Mouse (Mus musculus): Measurements from ENCODE around the gene Exoc6b.
"Not testable (repeated sequence)": the region's sequence is repeated elsewhere in the genome, so short reads cannot be mapped to it uniquely, and the experiment has no call there.

The Exoc6b gene

GRCm38 (mm10) chr6:84641062-84641431 is 428.3 kb downstream of the Exoc6b start:
- in situ Hi-C loops (cut with MboI; ENCODE audit: low sequenced_read_pairs) = no loop called here

- in situ Hi-C loops (cut with MboI; ENCODE audit: low sequenced_read_pairs) = no loop called here
Measured at GRCm38 (mm10) chr6:84640324-84641061, 428.8 kb downstream of the Exoc6b start.

GRCm38 (mm10) chr6:84638206-84638605 is 431.1 kb downstream of the Exoc6b start:
- in situ Hi-C loops (cut with MboI; ENCODE audit: low sequenced_read_pairs) = no loop called here

- in situ Hi-C loops (cut with MboI; ENCODE audit: low sequenced_read_pairs) = no loop called here
Measured at GRCm38 (mm10) chr6:84631588-84631987, 437.7 kb downstream of the Exoc6b start.

- in situ Hi-C loops (cut with MboI; ENCODE audit: low sequenced_read_pairs) = no loop called here
Measured at GRCm38 (mm10) chr6:84630276-84630675, 439.0 kb downstream of the Exoc6b start.

- in situ Hi-C loops (cut with MboI; ENCODE audit: low sequenced_read_pairs) = no loop called here
Measured at GRCm38 (mm10) chr6:84628831-84629230, 440.5 kb downstream of the Exoc6b start.

- in situ Hi-C loops (cut with MboI; ENCODE audit: low sequenced_read_pairs) = no loop called here
Measured at GRCm38 (mm10) chr6:84626398-84626797, 442.9 kb downstream of the Exoc6b start.

GRCm38 (mm10) chr6:84619166-84619565 is 450.1 kb downstream of the Exoc6b start:
- in situ Hi-C loops (cut with MboI; ENCODE audit: low sequenced_read_pairs) = no loop called here

- in situ Hi-C loops (cut with MboI; ENCODE audit: low sequenced_read_pairs) = no loop called here
Measured at GRCm38 (mm10) chr6:84617051-84617450, 452.3 kb downstream of the Exoc6b start.

GRCm38 (mm10) chr6:84616586-84616985 is 452.7 kb downstream of the Exoc6b start:
- in situ Hi-C loops (cut with MboI; ENCODE audit: low sequenced_read_pairs) = no loop called here

GRCm38 (mm10) chr6:84613561-84613960 is 455.8 kb downstream of the Exoc6b start:
- in situ Hi-C loops (cut with MboI; ENCODE audit: low sequenced_read_pairs) = no loop called here

- in situ Hi-C loops (cut with MboI; ENCODE audit: low sequenced_read_pairs) = no loop called here
Measured at GRCm38 (mm10) chr6:84601136-84601889, 468.0 kb downstream of the Exoc6b start.

GRCm38 (mm10) chr6:84599296-84599695 is 470.0 kb downstream of the Exoc6b start:
- in situ Hi-C loops (cut with MboI; ENCODE audit: low sequenced_read_pairs) = not testable (repeated sequence)

GRCm38 (mm10) chr6:84598725-84599124 is 470.6 kb downstream of the Exoc6b start:
- in situ Hi-C loops (cut with MboI; ENCODE audit: low sequenced_read_pairs) = no loop called here

- in situ Hi-C loops (cut with MboI; ENCODE audit: low sequenced_read_pairs) = no loop called here
Measured at GRCm38 (mm10) chr6:84594626-84595025, 474.7 kb downstream of the Exoc6b start.

GRCm38 (mm10) chr6:84593693-84594092 is 475.6 kb downstream of the Exoc6b start, which contains the start of gene Cyp26b1:
Gene Cyp26b1, minus strand, starts transcription at chr6:84593908.
- in situ Hi-C loops (cut with MboI; ENCODE audit: low sequenced_read_pairs) = no loop called here

GRCm38 (mm10) chr6:84590961-84591745 is 478.2 kb downstream of the Exoc6b start:
- in situ Hi-C loops (cut with MboI; ENCODE audit: low sequenced_read_pairs) = no loop called here

- in situ Hi-C loops (cut with MboI; ENCODE audit: low sequenced_read_pairs) = no loop called here
Measured at GRCm38 (mm10) chr6:84589742-84590686, 479.3 kb downstream of the Exoc6b start.

GRCm38 (mm10) chr6:84588895-84589652 is 480.2 kb downstream of the Exoc6b start:
- in situ Hi-C loops (cut with MboI; ENCODE audit: low sequenced_read_pairs) = no loop called here
